Mouse (Mus musculus) layer of hippocampus, adult 9-10 months (tissue): ENCODE data around the gene Gsc2.
"Not testable (repeated sequence)": the region's sequence is repeated elsewhere in the genome, so short reads cannot be mapped to it uniquely, and the experiment has no call there.

Experiments
- DNase-seq: peaks from one replicate; pipeline ENCODE4 v3.0.0; 2022; ENCODE audit warnings: low spot score

Gsc2 gene

DNA sequence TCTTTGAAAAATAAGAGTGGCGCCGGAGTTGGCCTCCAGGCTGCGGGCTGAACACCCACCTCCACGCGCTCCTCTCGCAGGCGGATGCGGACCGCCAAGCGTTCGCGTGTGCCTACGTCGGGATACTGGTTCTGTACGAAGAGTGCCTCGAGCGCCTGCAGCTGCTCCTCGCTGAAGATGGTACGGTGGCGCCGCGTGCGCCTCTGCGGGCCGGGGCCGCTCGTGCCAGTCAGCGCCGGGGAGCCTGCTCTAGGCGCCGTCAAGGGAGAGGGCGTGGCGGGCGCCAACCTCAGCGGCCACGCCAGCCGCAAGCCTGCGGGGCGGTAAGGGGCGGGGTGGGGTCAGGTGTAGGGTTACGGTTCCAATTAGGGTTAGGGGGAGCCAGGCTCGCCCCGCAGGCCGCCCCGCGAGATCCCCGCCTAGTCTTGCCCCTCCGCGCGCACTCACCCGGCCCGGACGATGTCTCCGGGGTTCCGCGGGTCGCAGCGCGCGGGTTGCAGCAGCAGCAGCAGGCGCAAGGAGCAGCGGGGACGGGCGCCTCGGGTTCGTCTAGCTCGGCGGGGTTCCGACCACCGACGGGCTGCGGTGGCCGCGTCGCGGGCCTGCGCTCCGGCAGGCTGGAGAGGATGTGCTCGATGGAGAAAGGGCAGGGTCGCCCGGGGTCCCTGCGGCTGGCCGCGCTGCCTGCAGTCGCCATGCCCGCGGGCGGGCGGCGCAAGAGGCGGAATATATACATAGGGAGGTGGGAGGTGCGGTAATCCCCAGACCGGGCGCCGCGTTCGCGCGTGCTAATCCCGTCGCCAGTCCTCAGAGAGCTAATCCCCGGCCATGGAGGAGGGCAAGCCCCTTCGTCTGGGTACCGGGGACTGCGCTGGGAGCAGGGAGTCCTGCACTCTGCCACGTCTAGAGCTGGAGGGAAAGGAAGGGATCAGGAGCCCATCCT lies at the start of gene Gsc2:
Gsc2 (minus strand) TSS at position 753 of the 943 bp plus-strand sequence.
- no peak for DNase-seq

DNA sequence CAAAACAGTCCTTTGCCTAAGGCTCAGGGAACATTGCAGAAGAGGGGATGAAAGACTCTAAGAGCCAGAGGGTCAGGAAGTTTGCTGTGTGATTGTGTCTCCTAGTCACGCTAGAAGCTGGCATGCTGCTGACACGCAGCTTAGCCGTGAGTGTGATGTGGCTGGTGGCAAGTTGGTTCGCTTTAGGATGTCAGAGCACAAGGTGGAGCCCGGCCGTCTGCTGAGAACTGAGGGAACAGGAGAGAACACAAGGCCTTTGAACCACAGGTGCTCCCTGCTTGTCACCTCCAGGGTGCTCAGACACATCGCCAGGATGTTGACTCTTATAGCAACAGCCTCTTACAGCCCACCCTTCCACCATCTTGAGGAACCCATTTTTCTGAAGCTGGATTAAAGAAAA lies 47.2 kb upstream of the Gsc2 start:
- no peak for DNase-seq

DNA sequence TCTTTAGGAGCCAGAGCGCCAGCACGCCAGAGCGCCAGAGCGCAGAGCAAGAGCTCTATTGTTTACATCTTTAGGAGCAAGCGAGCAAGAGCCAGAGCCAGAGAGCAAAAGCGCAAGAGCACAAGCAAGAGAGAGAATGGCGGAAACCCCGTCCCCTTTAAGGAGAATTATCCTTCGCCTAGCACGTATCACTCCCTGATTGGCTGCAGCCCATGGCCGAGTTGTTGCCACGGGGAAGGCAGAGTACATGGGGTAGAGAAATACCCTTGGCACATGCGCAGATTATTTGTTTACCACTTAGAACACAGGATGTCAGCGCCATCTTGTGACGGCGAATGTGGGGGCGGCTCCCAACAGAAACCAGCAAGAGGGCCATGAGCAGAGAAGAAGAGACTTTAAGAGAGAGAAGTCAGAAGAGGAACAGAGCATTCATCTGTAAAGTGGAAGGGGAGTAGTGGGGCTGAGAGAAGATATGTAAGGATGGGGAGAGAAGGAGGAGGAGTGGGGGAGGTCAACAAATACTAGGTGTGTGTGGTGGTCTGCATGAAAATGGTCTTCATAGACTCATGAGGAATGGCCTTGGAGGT lies 41.3 kb upstream of the Gsc2 start:
- DNase-seq: not testable (repeated sequence)

DNA sequence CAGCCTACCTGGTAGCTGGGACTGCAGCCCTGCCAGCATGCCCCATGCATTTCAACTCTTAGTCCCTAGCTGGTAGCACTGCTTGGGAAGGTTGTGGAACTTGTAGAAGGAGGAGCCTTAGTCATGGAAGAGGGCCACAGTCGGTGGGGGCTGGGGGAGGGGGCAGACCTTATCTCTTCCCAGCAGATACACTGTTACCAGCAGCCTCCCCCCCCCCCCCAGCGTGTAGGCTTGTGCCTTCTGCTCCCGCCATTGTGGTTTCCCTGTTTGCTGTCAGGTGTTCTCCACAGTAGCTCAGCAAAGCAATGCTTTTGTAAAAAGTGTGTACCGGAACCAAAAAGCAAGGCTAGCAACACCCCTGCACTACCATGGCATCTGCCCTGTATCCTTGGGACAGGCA lies 36.8 kb upstream of the Gsc2 start:
- DNase-seq: no peak

DNA sequence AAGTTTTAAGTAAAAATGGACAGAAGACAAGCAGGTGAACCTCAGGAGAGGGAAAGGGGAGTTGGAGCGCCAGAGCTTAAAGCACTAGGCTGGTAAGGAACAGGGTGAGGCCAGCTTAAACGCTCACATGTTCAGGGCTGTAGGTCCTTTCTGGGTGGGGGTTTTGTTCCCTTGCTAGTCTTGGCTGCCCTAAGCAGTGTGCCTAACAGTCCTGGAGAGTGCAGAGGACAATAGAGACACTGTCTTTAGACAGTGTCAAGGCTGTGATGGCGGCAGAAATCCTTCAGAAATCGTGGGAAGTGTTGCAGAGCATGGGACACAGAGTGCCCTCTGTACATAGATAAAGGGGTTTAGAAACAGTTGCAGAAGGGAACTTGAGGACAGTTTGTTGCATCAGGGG lies 35.2 kb upstream of the Gsc2 start:
- DNase-seq: no peak

DNA sequence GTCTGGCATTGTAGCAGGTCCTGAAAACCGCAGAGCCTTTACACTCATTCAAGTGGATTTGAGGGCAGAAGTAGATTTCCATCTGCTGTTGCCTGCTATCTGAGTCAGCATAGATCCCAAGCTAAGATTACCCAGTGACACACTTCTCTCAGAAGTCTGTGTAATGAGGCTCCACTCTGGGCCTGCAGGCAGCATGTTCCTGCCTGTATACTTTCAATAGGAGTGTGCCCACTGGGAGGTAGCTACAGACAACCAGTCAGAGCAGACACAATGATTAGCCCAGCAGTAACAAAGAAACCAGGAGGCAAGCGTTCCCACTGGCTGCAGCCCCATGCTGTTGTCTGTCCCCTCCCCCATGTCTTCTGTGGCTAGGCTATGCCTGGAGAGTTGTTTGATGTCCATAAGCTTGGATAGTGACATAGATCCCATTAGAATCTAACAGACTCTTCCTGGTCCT lies 34.6 kb upstream of the Gsc2 start:
- no peak for DNase-seq

DNA sequence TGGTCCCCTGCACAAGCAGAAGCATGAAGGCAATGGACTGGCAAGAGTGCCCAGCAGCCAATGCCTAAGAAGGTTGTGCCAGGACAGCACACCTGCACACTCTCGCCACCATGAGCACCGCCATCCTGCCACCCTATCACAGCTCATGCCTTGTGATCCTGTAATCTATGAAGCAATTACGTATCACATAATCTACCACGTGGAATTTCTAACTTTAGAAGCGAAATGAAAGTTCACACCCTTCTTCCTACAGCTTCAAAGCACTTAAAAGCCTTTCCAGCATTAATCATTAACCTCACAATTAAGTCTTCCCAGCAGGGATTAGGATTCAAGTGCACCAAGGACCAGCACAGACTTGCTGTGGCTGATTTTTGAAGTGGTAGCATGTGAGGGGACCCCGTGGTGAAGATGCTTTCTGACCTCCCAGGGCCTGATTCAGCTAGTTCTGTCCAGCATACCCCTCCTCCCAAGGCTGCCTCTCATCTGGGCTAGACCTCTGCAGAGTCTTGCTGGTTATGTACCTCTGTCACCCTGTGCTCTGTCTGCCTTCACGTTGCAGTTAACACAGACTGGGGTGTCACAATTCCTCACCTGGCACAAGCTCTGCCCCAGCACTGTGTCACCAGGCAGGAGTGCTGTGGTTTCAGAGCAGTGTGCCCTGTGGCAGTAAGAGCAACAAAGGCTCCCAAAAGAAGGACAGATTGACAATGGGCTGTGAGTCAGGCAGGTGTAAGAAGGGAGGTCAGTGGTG lies 30.4 kb upstream of the Gsc2 start:
- DNase-seq: no peak

DNA sequence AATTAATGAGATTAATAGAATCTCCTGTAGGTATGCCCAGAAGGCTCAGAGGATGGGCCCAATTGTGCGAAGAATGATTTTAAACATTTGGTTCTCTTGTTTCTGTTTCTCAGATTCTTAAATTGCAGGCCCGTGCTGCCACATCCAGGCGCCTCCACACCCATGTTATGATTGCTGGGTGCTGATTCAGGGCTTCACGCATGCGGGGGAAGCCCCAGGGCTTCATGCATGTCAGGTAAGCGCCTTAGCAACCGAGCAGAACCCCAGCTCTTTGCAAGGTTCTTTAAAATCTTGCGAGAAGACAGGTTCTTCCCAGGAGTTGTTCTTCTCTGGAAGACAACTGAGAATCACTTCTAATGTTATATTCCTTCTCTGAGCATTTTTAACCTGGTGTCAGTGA lies 28.6 kb upstream of the Gsc2 start:
- no peak for DNase-seq

DNA sequence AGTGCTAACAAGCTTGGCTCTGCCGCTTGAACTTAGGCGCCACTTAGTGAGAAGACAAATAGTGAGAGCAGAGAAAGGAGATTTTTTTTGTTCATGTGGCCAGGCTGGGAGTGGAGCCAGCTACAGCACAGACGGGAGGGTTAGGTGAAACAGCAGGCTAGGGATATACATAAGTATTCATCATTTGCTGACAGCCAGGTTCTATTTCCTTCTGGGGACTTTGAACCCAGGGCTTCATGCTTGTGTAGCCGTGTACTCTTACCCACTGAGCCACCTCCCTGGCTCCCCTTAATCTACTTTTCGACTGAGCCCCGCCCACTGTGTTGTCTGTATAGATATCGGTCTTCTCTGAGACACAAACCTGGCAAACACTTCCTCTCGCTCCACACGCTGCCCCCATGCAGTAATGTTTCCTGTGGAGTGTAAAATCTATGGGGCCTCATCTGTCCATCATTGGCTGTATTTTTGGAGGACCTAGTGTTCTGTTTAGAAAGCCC lies 24.4 kb upstream of the Gsc2 start:
- DNase-seq: no peak

DNA sequence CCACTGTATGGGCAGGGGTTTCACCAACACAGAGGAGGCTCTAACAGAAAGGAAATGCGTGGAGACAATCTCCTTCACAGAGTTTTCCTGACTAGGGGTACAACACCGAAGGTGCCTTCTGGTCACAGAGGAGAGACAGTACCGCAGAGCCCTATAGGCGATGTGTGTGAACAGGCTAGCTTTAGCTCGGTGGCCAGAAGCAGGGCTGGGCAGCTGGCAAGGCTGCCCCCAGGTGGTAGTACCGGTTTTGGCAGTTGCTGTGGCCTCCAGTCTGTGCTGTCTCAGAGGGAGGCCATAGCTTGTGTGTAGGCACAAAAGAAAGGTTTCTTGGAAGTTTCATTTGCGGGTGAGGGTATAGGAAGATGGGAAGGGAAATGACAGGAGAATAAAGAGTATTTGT lies 24.0 kb upstream of the Gsc2 start:
- DNase-seq: no peak

DNA sequence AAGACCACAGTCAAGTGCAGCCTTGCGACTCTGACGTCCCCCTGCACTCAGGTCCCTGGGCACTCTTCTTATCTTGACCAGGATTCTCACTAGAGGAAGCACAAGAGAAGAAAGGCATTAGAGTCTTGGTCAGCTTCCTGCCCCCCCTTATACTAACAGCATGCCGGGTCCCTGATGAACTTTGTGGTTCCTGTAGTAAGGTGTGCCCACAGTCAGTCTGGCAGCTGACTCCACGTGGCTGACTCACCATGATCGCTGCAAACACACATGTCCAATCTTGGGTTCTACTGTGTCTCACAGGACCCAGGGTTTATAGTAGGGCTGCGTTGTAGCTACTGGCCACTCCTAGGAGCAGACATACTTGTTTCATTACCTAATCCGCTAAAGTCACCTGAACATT lies 23.3 kb upstream of the Gsc2 start:
- no peak for DNase-seq

DNA sequence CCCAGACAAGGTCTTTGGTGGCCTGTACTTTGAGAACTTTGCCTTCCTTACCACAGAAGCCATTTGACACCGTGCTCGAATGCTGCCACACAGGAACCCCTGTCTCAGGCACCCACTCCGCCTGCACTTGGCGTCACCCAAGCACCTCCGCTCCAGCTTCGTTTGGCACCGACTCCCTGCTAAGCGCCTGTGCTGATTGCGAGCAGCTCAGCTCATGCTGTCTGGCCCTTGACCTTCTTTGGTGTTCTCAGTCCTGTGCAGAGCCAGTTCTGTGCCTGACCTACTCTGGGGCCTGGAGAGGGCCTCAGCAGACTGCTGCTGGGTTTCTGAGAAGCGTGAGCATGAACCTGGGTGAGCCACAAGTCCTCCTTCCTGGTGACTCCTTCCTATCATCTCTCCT lies 21.9 kb upstream of the Gsc2 start:
- no peak for DNase-seq

DNA sequence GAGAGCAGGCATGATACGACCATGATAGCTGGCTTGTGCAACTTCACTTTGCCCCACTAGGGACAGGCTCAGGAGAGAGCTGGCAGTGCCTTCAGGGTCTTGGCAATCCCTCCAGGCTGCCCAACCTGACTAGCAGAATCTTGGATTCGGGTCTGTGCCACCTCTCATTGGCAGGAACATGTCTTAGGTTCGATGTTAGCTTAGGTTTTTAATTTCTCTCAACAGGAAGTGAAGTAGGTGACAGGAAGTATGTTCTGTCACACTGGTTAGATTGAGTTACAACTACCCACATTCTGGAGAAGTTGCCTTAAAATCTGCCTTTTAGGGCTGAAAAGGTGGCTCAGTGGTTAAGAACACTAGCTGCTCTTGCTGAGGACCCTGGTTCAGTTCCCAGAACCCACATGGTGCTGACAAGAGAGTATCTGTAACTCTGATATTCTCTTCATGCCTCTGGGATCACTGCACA lies 19.6 kb upstream of the Gsc2 start:
- no peak for DNase-seq

DNA sequence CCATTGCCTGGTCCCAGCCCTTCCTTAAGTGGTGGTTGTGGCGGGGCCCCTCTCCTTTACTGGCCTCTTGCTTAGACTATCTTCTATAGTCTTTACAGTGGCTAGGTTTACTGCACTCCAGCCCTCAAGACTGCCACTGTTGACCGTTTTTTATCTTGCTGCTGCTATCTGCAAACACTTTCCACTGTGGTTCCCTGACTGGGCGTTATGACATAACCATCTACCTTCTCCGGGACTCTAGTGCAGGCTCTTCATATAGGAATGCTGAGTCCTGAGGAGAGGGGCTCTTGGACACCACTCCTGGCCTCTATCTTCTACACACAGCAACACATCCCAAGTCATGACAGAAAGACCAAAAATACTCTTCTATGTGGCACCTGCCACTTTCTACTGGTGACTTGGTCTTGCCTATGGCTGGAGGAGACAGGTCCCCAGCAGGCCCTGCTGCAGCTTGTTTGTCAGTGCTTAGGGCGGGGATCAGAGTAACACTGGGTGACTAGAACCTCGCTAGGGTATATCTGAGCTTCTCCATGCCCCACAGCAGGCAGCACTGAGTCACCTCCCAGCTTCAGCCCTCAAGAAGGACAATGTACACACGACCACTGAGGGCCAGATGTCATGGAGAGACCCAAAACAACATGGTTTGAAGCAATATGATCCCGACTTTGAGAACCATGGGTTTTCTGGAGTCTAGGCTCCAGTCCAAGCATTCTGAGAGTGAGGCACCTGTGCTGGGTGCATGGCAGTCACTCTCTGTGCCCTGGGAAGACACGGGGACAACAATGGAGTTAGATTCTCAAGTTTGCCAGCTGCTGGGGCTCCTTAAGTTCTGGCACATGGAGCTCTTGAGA lies 19.0 kb upstream of the Gsc2 start:
- no peak for DNase-seq

DNA sequence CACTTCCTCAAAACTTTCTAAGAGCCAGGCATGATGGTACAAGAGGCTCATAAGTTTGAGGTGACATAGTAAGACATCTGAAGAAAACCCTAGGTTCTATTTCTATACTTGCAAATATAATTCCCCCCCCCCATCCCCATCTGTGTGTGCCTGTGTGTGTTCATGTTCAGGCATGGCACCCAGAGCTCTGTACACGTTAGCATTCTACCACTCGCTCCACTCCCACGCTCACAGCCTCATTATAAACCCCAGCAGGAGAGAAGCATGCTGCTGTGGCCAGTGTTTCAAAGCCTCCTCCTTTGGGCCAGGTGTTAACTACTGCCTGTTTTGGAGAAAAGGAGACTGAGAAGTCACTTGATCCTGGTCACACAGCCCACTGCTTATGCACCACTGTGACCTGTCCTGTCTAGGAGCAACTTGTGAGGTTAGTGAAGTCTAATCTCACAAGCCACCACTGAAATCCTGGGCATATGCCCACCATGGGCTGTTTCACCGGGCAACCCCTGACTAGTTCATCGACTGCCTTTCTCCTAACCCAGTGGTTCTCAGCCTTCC lies 17.1 kb upstream of the Gsc2 start:
- DNase-seq: no peak

DNA sequence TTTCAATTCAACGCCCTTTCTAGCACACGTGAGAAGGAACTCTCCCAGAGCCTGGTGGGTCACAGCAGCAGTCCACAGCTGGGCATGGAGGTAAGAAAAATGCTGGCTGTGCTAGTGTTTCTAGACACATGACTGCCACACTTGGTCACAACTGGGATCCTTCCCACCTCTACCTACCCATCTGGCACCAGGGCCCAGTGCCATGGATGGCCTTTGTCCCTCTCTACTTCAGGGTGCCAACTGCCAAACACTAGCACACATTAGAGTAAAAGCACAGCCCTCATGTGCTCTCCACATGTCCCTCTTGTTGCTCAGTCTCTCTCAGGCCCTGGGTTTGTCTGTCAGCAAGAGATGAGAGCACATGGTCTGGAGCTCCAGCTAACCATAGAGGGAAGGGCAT lies 14.8 kb upstream of the Gsc2 start:
- DNase-seq: no peak

DNA sequence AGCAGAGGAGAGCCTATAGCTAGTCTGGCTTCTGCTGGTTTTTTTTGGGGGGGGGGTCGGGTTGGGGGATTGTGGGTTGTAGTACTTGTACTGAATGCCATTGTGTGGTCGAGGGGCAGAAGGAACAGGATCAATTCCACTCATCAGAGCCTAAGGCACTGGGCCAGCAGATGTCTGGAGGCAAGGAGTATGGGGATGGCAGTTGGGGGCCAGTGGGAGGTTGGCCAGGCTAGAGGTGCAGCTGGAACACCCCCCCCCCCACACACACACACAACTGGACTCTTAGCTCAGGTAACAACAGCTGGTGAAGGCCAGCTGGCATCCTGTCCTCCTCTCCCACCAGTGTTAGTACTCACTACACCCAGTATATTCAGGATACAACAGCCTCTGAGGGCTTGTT lies 14.4 kb upstream of the Gsc2 start:
- no peak for DNase-seq

DNA sequence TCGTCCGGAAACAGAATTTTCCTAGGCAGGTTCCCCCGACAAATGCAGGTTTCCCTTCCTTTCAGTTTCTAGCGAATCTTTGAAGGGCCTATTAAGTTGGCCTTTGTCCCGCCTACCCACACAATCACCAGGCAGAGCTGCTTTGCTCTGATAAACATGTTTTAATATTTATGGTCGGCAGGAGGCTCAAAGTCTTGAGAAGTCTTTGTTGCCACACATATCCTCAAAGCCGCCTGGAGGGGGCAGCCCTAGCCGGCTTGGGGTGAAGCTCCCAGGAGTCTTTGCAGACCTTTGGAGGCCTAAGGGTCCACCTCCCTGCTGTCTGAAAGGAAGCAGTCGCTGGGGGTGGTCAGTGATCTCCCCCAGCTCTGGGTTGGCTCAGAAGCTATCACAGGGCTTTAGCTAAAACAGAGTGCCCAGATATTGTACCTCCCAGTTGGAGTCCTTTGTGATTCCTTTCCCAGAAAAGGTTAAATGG lies 13.8 kb upstream of the Gsc2 start:
- DNase-seq: no peak

DNA sequence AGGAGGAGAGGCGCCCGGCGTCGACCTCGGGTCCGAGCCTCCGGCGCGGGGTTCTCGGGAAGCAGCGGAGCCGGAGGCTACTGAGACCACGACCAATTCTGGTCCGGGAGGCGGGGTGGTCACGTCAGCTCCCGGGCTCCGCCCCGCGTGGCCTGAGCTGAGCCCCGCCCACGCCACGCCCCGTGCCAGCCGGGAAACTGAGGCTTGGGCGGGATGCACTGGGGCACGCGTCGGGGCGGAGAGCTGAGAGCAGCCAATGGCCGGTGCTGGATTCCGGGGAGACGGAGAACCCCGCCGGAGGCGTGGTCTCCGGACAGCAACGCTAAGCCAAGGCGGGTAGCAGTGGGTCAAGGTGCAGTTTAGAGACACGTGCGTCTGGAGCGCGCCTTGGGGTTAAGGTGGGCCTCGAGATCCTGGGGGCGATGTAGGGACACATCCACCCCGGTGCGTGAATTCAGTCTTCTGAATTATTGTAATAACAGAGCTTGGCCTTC lies 13.3 kb upstream of the Gsc2 start, which contains the start of gene Slc25a1:
Slc25a1 (minus strand) TSS at position 133 of the 494 bp plus-strand sequence.
- DNase-seq: peak; percentile 36

DNA sequence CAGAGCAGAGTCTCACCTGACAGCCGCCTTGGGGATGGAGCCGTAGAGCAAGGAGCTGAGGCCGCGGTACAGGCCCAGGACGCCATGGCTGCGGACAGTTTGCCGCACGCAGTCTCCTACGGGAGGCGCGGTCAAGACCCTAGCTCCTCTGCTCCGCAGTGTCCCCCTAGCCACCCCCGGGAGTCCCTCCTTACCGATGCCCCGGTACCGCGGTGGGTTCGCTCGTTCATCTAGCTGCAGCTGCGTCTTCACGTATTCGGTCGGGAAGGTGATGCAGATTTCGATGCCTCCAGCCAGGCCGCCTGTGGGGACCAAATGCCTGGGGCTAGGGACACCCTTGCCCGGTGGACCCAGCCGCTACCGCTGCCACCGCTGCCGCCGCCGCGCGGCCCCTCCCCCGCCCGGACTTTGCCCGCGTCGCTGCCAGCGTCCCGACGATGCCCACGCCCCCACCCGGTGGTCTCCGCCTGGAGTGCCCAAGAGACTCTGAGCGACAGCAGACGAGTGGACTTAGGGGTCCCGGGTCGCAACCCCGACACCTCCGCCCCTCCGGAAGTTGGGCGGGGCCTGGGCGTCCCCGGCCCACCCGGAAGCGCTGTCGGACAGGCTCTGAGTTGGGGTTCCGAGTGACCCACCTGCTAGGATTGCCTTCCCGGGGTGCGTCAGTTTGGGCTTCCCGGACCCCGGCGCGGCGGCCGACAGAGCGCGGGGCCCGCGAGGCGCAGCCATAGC lies 12.7 kb upstream of the Gsc2 start:
- no peak for DNase-seq
